Mouse (Mus musculus): ENCODE measurements around the gene Ptprn2. TPM values are rescaled to one million over a fixed set of nuclear protein-coding genes. Genes with fewer than 3 reads are reported as not detected.

Gene Ptprn2
- polyA plus RNA-seq, 1 experiment from 2014 or later = 0.07 TPM

DNA sequence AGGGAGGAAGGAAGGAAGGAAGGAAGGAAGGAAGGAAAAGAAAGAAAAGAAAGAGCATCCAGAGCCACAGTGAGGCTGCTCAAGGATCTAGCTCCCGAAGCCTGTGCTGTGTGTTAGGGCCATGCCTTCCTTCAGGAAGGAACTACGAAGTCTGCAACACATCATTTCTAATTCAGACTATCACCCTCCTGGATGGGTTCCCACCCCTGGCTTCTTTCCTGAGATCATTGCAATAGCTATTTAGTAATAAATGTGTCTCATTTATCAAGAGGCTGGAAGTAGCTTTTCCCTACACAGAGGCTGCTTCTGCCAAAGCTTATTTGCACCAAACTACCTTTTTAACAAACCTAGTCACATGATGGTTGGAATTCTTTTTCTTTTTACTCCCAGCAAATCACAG lies 801.9 kb downstream of the Ptprn2 start:
- WGBS = 65% methylated on average over 2 of the region's 2 CpGs
- Histone ChIP-seq H3K27me3 (ENCODE audit: control insufficient read depth, insufficient read depth, low read length) (no peaks in the 10 kb centered on the region), H3K4me3 (ENCODE audit: low read length) (no peak overlapping the region), H3K36me3 (ENCODE audit: control insufficient read depth, insufficient read depth) (no peaks in the 10 kb centered on the region), H3K27ac (ENCODE audit: low read length) (no peak overlapping the region), H3K9me3 (replicated peaks; ENCODE audit: control insufficient read depth, low read length) (no peaks in the 10 kb centered on the region), H3K9ac (ENCODE audit: low read length) (no peak overlapping the region), H3K4me1 (ENCODE audit: control insufficient read depth, insufficient read depth, low read length) (no peaks in the 10 kb centered on the region), H3K4me2 (ENCODE audit: low read depth, low read length) (no peak overlapping the region)
- ATAC-seq (replicated peaks; ENCODE audit: extremely low read depth, insufficient read depth, low FRiP score) = no peak

DNA sequence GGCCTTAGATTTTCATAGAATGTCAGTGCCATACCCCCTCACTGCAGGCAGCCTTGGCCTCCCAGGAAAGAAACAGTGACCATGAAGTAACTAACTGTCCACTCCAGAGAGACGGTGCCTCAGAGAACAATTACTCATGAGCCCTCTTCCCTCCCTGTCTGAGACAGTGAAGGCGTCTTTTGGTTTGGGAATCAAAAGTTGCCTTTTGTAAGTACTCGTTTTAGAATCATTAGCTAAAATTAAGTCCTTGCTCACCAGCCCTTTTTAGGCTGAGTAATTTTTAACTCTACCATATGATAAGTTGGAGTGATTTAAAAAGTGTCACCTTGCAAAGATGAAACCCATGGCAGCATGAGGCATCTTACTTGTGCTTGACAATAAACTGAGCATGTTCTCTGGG lies 806.4 kb downstream of the Ptprn2 start:
- 71% methylated on average over 3 of the region's 3 CpGs for WGBS
- H3K36me3 ChIP-seq (ENCODE audit: control insufficient read depth, insufficient read depth) = no peaks in the 10 kb centered on the region
- H3K27ac ChIP-seq (ENCODE audit: low read length) = no peak overlapping the region
- H3K9ac ChIP-seq (ENCODE audit: low read length) = no peak overlapping the region
- no peaks in the 10 kb centered on the region for H3K27me3 ChIP-seq (ENCODE audit: control insufficient read depth, insufficient read depth, low read length)
- no peaks in the 10 kb centered on the region for H3K4me1 ChIP-seq (ENCODE audit: control insufficient read depth, insufficient read depth, low read length)
- no peak for ATAC-seq (replicated peaks; ENCODE audit: extremely low read depth, insufficient read depth, low FRiP score)
- H3K4me3 ChIP-seq (ENCODE audit: low read length) = no peak overlapping the region
- H3K9me3 ChIP-seq (replicated peaks; ENCODE audit: control insufficient read depth, low read length) = no peaks in the 10 kb centered on the region
- H3K4me2 ChIP-seq (ENCODE audit: low read depth, low read length) = no peak overlapping the region

DNA sequence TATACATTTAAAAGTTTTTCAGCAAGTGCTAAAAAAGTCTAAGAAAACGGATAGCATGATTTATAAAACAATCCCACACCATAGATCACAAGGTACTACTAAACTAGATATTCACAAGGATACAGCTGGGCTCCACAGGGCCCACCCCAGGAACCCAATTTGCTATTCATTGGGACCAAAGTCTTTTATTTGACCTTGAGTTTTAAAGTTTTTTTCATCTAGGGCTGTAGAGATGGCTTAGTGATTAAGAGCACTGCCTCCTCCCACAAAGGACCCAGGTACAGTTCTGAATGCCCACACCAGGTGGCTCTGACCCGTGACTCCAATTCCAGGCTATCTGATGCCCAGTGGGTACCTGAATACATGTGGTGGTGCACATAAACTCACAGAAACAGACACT lies 811.3 kb downstream of the Ptprn2 start:
- Histone ChIP-seq H3K27ac (ENCODE audit: low read length) (no peak overlapping the region), H3K9ac (ENCODE audit: low read length) (no peak overlapping the region), H3K4me1 (ENCODE audit: control insufficient read depth, insufficient read depth, low read length) (no peaks in the 10 kb centered on the region), H3K36me3 (ENCODE audit: control insufficient read depth, insufficient read depth) (no peaks in the 10 kb centered on the region), H3K9me3 (replicated peaks; ENCODE audit: control insufficient read depth, low read length) (no peaks in the 10 kb centered on the region), H3K4me2 (ENCODE audit: low read depth, low read length) (no peak overlapping the region), H3K27me3 (ENCODE audit: control insufficient read depth, insufficient read depth, low read length) (no peaks in the 10 kb centered on the region), H3K4me3 (ENCODE audit: low read length) (no peak overlapping the region)
- 53% methylated on average over 2 of the region's 2 CpGs for WGBS
- no peak for ATAC-seq (replicated peaks; ENCODE audit: extremely low read depth, insufficient read depth, low FRiP score)

GRCm38 (mm10) chr12:117299084-117299483 lies 813.6 kb downstream of the Ptprn2 start:
- Histone ChIP-seq H3K4me3 (ENCODE audit: low read length) (no peak overlapping the region), H3K9me3 (replicated peaks; ENCODE audit: control insufficient read depth, low read length) (no peaks in the 10 kb centered on the region), H3K4me2 (ENCODE audit: low read depth, low read length) (no peak overlapping the region), H3K4me1 (ENCODE audit: control insufficient read depth, insufficient read depth, low read length) (no peaks in the 10 kb centered on the region), H3K27me3 (ENCODE audit: control insufficient read depth, insufficient read depth, low read length) (no peaks in the 10 kb centered on the region), H3K36me3 (ENCODE audit: control insufficient read depth, insufficient read depth) (no peaks in the 10 kb centered on the region), H3K27ac (ENCODE audit: low read length) (no peak overlapping the region), H3K9ac (ENCODE audit: low read length) (no peak overlapping the region)
- 87% methylated on average over 3 of the region's 3 CpGs for WGBS
- no peak for ATAC-seq (replicated peaks; ENCODE audit: extremely low read depth, insufficient read depth, low FRiP score)

- Histone ChIP-seq H3K4me3 (ENCODE audit: low read length) (no peak overlapping the region), H3K4me2 (ENCODE audit: low read depth, low read length) (no peak overlapping the region), H3K27me3 (ENCODE audit: control insufficient read depth, insufficient read depth, low read length) (no peaks in the 10 kb centered on the region), H3K9me3 (replicated peaks; ENCODE audit: control insufficient read depth, low read length) (no peaks in the 10 kb centered on the region), H3K9ac (ENCODE audit: low read length) (no peak overlapping the region), H3K4me1 (ENCODE audit: control insufficient read depth, insufficient read depth, low read length) (no peaks in the 10 kb centered on the region), H3K27ac (ENCODE audit: low read length) (no peak overlapping the region), H3K36me3 (ENCODE audit: control insufficient read depth, insufficient read depth) (no peaks in the 10 kb centered on the region)
- ATAC-seq (replicated peaks; ENCODE audit: extremely low read depth, insufficient read depth, low FRiP score) = no peak
- 67% methylated on average over 17 of the region's 17 CpGs for WGBS
These were observed 819.5 kb downstream of the Ptprn2 start for GRCm38 (mm10) chr12:117304751-117305624.

DNA sequence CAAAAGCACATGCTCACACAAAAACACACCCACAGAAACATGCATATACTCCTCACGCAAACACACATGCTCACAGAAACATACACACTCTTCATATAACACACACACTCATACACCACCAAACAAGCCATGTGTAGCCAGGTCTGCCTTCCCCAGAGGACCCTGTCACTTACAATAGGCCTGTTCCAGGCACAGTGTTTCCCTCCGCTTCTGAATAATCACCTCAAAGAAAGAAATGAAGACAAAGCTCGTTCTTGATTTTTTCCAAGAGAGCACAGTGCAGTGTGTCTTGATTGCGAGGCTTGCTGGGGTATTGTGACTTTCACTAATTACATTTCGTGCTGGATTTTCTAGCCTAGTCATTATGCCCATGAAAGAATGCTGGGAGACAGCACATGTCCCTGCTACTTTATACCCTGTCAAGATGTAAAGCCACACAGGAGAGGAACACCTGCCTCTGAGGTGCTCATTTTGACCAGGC lies 820.1 kb downstream of the Ptprn2 start:
- no peaks in the 10 kb centered on the region for H3K36me3 ChIP-seq (ENCODE audit: control insufficient read depth, insufficient read depth)
- ATAC-seq (replicated peaks; ENCODE audit: extremely low read depth, insufficient read depth, low FRiP score) = no peak

GRCm38 (mm10) chr12:117312079-117312478 lies 826.6 kb downstream of the Ptprn2 start:
- no peaks in the 10 kb centered on the region for H3K27me3 ChIP-seq (ENCODE audit: control insufficient read depth, insufficient read depth, low read length)
- H3K36me3 ChIP-seq (ENCODE audit: control insufficient read depth, insufficient read depth) = no peaks in the 10 kb centered on the region
- ATAC-seq (replicated peaks; ENCODE audit: extremely low read depth, insufficient read depth, low FRiP score) = no peak
- no peak overlapping the region for H3K9ac ChIP-seq (ENCODE audit: low read length)
- no peaks in the 10 kb centered on the region for H3K4me1 ChIP-seq (ENCODE audit: control insufficient read depth, insufficient read depth, low read length)
- WGBS = 75% methylated on average over 6 of the region's 6 CpGs
- peaks cover 4% of the 10 kb centered on the region for H3K9me3 ChIP-seq (replicated peaks; ENCODE audit: control insufficient read depth, low read length)
- no peak overlapping the region for H3K4me2 ChIP-seq (ENCODE audit: low read depth, low read length)
- H3K4me3 ChIP-seq (ENCODE audit: low read length) = no peak overlapping the region
- H3K27ac ChIP-seq (ENCODE audit: low read length) = no peak overlapping the region

More for the DNA sequence above, 820.1 kb downstream of the Ptprn2 start:
- H3K4me3 ChIP-seq (ENCODE audit: low read length) = no peak overlapping the region
- 83% methylated on average over 5 of the region's 5 CpGs for WGBS
- no peaks in the 10 kb centered on the region for H3K27me3 ChIP-seq (ENCODE audit: control insufficient read depth, insufficient read depth, low read length)
- no peaks in the 10 kb centered on the region for H3K4me1 ChIP-seq (ENCODE audit: control insufficient read depth, insufficient read depth, low read length)
- H3K27ac ChIP-seq (ENCODE audit: low read length) = no peak overlapping the region
- H3K9ac ChIP-seq (ENCODE audit: low read length) = no peak overlapping the region
- no peak overlapping the region for H3K4me2 ChIP-seq (ENCODE audit: low read depth, low read length)
- no peaks in the 10 kb centered on the region for H3K9me3 ChIP-seq (replicated peaks; ENCODE audit: control insufficient read depth, low read length)

- no peak overlapping the region for H3K27ac ChIP-seq (ENCODE audit: low read length)
- no peak overlapping the region for H3K4me3 ChIP-seq (ENCODE audit: low read length)
- H3K36me3 ChIP-seq (ENCODE audit: control insufficient read depth, insufficient read depth) = no peaks in the 10 kb centered on the region
- no peak overlapping the region for H3K9ac ChIP-seq (ENCODE audit: low read length)
- no peak for ATAC-seq (replicated peaks; ENCODE audit: extremely low read depth, insufficient read depth, low FRiP score)
- WGBS = 55% methylated on average over 2 of the region's 2 CpGs
- H3K9me3 ChIP-seq (replicated peaks; ENCODE audit: control insufficient read depth, low read length) = peaks cover 11% of the 10 kb centered on the region
- H3K27me3 ChIP-seq (ENCODE audit: control insufficient read depth, insufficient read depth, low read length) = no peaks in the 10 kb centered on the region
- no peaks in the 10 kb centered on the region for H3K4me1 ChIP-seq (ENCODE audit: control insufficient read depth, insufficient read depth, low read length)
- H3K4me2 ChIP-seq (ENCODE audit: low read depth, low read length) = no peak overlapping the region
These were observed 829.5 kb downstream of the Ptprn2 start for GRCm38 (mm10) chr12:117314987-117315386.

DNA sequence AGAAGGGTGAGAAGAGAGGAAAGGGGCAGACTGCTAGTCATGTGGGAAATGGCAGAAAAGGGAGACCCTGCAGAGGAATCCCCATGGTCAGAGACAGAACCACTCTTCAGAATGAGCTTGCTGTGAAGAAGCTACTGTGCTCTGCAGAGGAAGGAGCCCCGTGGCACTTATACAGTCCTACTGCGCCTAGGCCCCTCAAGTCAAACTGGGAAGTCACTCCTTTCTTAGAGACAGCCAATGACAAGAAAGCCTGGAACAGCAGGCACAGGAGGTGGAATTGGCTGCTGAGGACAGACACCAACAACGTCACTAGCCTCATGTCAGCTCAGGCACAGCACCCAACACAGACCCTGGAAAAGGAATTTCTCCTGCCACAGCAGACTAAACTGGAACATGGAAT lies 830.1 kb downstream of the Ptprn2 start:
- ATAC-seq (replicated peaks; ENCODE audit: extremely low read depth, insufficient read depth, low FRiP score) = no peak
- H3K9me3 ChIP-seq (replicated peaks; ENCODE audit: control insufficient read depth, low read length) = peaks cover 11% of the 10 kb centered on the region
- no peaks in the 10 kb centered on the region for H3K36me3 ChIP-seq (ENCODE audit: control insufficient read depth, insufficient read depth)
- H3K27me3 ChIP-seq (ENCODE audit: control insufficient read depth, insufficient read depth, low read length) = no peaks in the 10 kb centered on the region
- no peak overlapping the region for H3K4me3 ChIP-seq (ENCODE audit: low read length)
- H3K27ac ChIP-seq (ENCODE audit: low read length) = no peak overlapping the region
- WGBS = 78% methylated on average over 3 of the region's 3 CpGs
- H3K9ac ChIP-seq (ENCODE audit: low read length) = no peak overlapping the region
- no peak overlapping the region for H3K4me2 ChIP-seq (ENCODE audit: low read depth, low read length)
- H3K4me1 ChIP-seq (ENCODE audit: control insufficient read depth, insufficient read depth, low read length) = no peaks in the 10 kb centered on the region

Data from heart, embryonic 16.5 days (tissue).